Mouse (Mus musculus): Measurements from ENCODE around the gene Vmn2r3.
"Not testable (repeated sequence)": the region's sequence is repeated elsewhere in the genome, so short reads cannot be mapped to it uniquely, and the experiment has no call there.

The Vmn2r3 gene

GRCm38 (mm10) chr3:64289609-64290008 is at the start of gene Vmn2r3:
TSS of gene Vmn2r3 (minus strand) at chr3:64289709.
- DNase-seq (ENCODE audit: low spot score in 2 of 2): no peak

- no peak for DNase-seq (ENCODE audit: low spot score in 2 of 2)
Measured at GRCm38 (mm10) chr3:64332548-64332947, 43.0 kb upstream of the Vmn2r3 start.

GRCm38 (mm10) chr3:64321824-64322223 is 32.3 kb upstream of the Vmn2r3 start:
- no peak for DNase-seq (ENCODE audit: low spot score in 2 of 2)

GRCm38 (mm10) chr3:64306799-64307198 is 17.3 kb upstream of the Vmn2r3 start:
- no peak for DNase-seq (ENCODE audit: low spot score in 2 of 2)

GRCm38 (mm10) chr3:64265762-64266112 is 23.8 kb downstream of the Vmn2r3 start:
- DNase-seq (ENCODE audit: low spot score in 2 of 2): no peak

GRCm38 (mm10) chr3:64265056-64265761 is 24.3 kb downstream of the Vmn2r3 start:
- DNase-seq (ENCODE audit: low spot score in 2 of 2): not testable (repeated sequence)

- no peak for DNase-seq (ENCODE audit: low spot score in 2 of 2)
Measured at GRCm38 (mm10) chr3:64259582-64259981, 29.9 kb downstream of the Vmn2r3 start.

GRCm38 (mm10) chr3:64251646-64252045 is 37.9 kb downstream of the Vmn2r3 start:
- no peak for DNase-seq (ENCODE audit: low spot score in 2 of 2)

GRCm38 (mm10) chr3:64250461-64250860 is 39.0 kb downstream of the Vmn2r3 start:
- DNase-seq (ENCODE audit: low spot score in 2 of 2): not testable (repeated sequence)

GRCm38 (mm10) chr3:64235459-64235858 is 54.0 kb downstream of the Vmn2r3 start:
- DNase-seq (ENCODE audit: low spot score in 2 of 2): not testable (repeated sequence)

- DNase-seq (ENCODE audit: low spot score in 2 of 2): not testable (repeated sequence)
Measured at GRCm38 (mm10) chr3:64233655-64234054, 55.9 kb downstream of the Vmn2r3 start.

GRCm38 (mm10) chr3:64227243-64227642 is 62.3 kb downstream of the Vmn2r3 start:
- DNase-seq (ENCODE audit: low spot score in 2 of 2): no peak

All from urinary bladder, postnatal 4 days (tissue).